Mouse (Mus musculus) MEL (cell line): ENCODE measurements around the gene Krt77. TPM values are rescaled to one million over a fixed set of nuclear protein-coding genes. Genes with fewer than 3 reads are reported as not detected.

Experiments
- DNase-seq: peaks from one replicate; pipeline ENCODE4 v3.0.0; 2011; ENCODE audit warnings: low read depth, low spot score
- H3K27ac ChIP-seq: 2 replicates; pipeline ENCODE4 v1.5.1; 2012; ENCODE audit warnings: low read depth, mild to moderate bottlenecking, control low read depth, low read length, moderate library complexity; ENCODE audit not compliant: control insufficient read depth
- H3K27me3 ChIP-seq, 2 experiments: fragments of 150-350 bp in 1 of 2; sonication (generic) in 1 of 2; 2 replicates each; pipeline ENCODE4 v1.6.1; 2012; ENCODE audit warnings: low read length in 2 of 2, mild to moderate bottlenecking in 2 of 2, improper control_type of control experiment in 1 of 2, moderate library complexity in 1 of 2; ENCODE audit not compliant: insufficient read depth in 2 of 2, control insufficient read depth in 1 of 2
- H3K36me3 ChIP-seq, 2 experiments: 2 replicates each; pipeline ENCODE4 v1.6.1; 2012 to 2014; ENCODE audit warnings: low read length in 2 of 2, improper control_type of control experiment in 1 of 2, inconsistent platforms in 1 of 2, mild to moderate bottlenecking in 1 of 2; ENCODE audit not compliant: insufficient read depth in 2 of 2, control insufficient read depth in 1 of 2
- H3K4me1 ChIP-seq, 2 experiments: fragments of 150-350 bp in 1 of 2; sonication (generic) in 1 of 2; 2 replicates each; pipeline ENCODE4 v1.6.1; 2012; ENCODE audit warnings: low read length in 2 of 2, improper control_type of control experiment in 1 of 2, mild to moderate bottlenecking in 1 of 2; ENCODE audit not compliant: insufficient read depth in 2 of 2, control insufficient read depth in 1 of 2
- H3K4me3 ChIP-seq, 2 experiments: fragments of 150-350 bp in 1 of 2; sonication (generic) in 1 of 2; 2 replicates each; pipeline ENCODE4 v1.5.1; 2012; ENCODE audit warnings: low read depth in 2 of 2, low read length in 2 of 2, mild to moderate bottlenecking in 2 of 2, moderate library complexity in 2 of 2, control low read depth in 1 of 2, improper control_type of control experiment in 1 of 2; ENCODE audit not compliant: control insufficient read depth in 1 of 2, insufficient read depth in 1 of 2
- H3K79me2 ChIP-seq: 2 replicates; pipeline ENCODE4 v1.6.1; 2012; ENCODE audit warnings: mild to moderate bottlenecking, low read length, moderate library complexity; ENCODE audit not compliant: control insufficient read depth, poor library complexity, insufficient read depth
- H3K9ac ChIP-seq: 2 replicates; pipeline ENCODE4 v1.6.1; 2012; ENCODE audit warnings: low read depth, mild to moderate bottlenecking, control low read depth, low read length, moderate library complexity; ENCODE audit not compliant: control insufficient read depth, poor library complexity, severe bottlenecking
- H3K9me3 ChIP-seq: fragments of 150-350 bp; sonication (generic); replicated peaks from 2 replicates; pipeline ENCODE4 v1.6.1; 2012; ENCODE audit warnings: mild to moderate bottlenecking, low read length, improper control_type of control experiment, moderate library complexity; ENCODE audit not compliant: insufficient read depth
- CHD2 ChIP-seq: IDR thresholded peaks from 2 replicates; pipeline ENCODE4 v1.6.1; 2011; ENCODE audit warnings: low read length, improper control_type of control experiment
- ELF1 ChIP-seq: IDR thresholded peaks from 2 replicates; pipeline ENCODE4 v1.6.1; 2014; ENCODE audit warnings: low read depth, mild to moderate bottlenecking, inconsistent platforms, low read length, improper control_type of control experiment, moderate library complexity
- ETS1 ChIP-seq: IDR thresholded peaks from 2 replicates; pipeline ENCODE4 v1.6.1; 2012; ENCODE audit warnings: low read depth, mild to moderate bottlenecking, inconsistent platforms, low read length, improper control_type of control experiment, moderate library complexity
- GABPA ChIP-seq: IDR thresholded peaks from 2 replicates; pipeline ENCODE4 v1.6.1; 2012; ENCODE audit warnings: low read depth, mild to moderate bottlenecking, inconsistent platforms, low read length, improper control_type of control experiment, moderate library complexity
- GATA1 ChIP-seq: IDR thresholded peaks from 2 replicates; pipeline ENCODE4 v1.6.1; 2011; ENCODE audit warnings: low read depth, low read length, improper control_type of control experiment
- KAT2A ChIP-seq: conservative IDR thresholded peaks from 2 replicates; pipeline ENCODE4 v1.6.1; 2012; ENCODE audit warnings: low read depth, low read length, improper control_type of control experiment, inconsistent platforms
- MAFK ChIP-seq: IDR thresholded peaks from 2 replicates; pipeline ENCODE4 v1.6.1; 2011; ENCODE audit warnings: low read depth, mild to moderate bottlenecking, low read length, improper control_type of control experiment, borderline replicate concordance
- MEF2A ChIP-seq: IDR thresholded peaks from 2 replicates; pipeline ENCODE4 v1.6.1; 2014; ENCODE audit warnings: low read depth, mild to moderate bottlenecking, inconsistent platforms, low read length, improper control_type of control experiment; ENCODE audit not compliant: poor library complexity, insufficient replicate concordance, severe bottlenecking; ENCODE audit errors: extremely low read depth
- MYC ChIP-seq: IDR thresholded peaks from 2 replicates; pipeline ENCODE4 v1.6.1; 2011; ENCODE audit warnings: low read depth, mild to moderate bottlenecking, low read length, improper control_type of control experiment, moderate library complexity
- POLR2A ChIP-seq, 2 experiments: IDR thresholded peaks; 2 replicates each; pipeline ENCODE4 v1.6.1; 2011 to 2012; ENCODE audit warnings: low read length in 2 of 2, mild to moderate bottlenecking in 2 of 2, control low read depth in 1 of 2, improper control_type of control experiment in 1 of 2, low read depth in 1 of 2, moderate library complexity in 1 of 2; ENCODE audit not compliant: control insufficient read depth in 1 of 2, insufficient read depth in 1 of 2, poor library complexity in 1 of 2
- RCOR1 ChIP-seq: IDR thresholded peaks from 2 replicates; pipeline ENCODE4 v1.6.1; 2012; ENCODE audit warnings: low read depth, mild to moderate bottlenecking, inconsistent platforms, low read length, improper control_type of control experiment
- SIN3A ChIP-seq: IDR thresholded peaks from 2 replicates; pipeline ENCODE4 v1.6.1; 2012; ENCODE audit warnings: low read length, improper control_type of control experiment, inconsistent platforms
- SMC3 ChIP-seq: IDR thresholded peaks from 2 replicates; pipeline ENCODE4 v1.6.1; 2011; ENCODE audit warnings: low read depth, low read length, improper control_type of control experiment
- TAL1 ChIP-seq: IDR thresholded peaks from 2 replicates; pipeline ENCODE4 v1.6.1; 2012; ENCODE audit warnings: mild to moderate bottlenecking, inconsistent platforms, low read length, moderate library complexity, mixed read lengths
- TCF12 ChIP-seq: IDR thresholded peaks from 2 replicates; pipeline ENCODE4 v1.6.1; 2014; ENCODE audit warnings: low read depth, mild to moderate bottlenecking, inconsistent platforms, low read length, improper control_type of control experiment, moderate library complexity
- USF1 ChIP-seq: IDR thresholded peaks from 2 replicates; pipeline ENCODE4 v1.6.1; 2014; ENCODE audit warnings: low read depth, mild to moderate bottlenecking, inconsistent platforms, low read length, improper control_type of control experiment, moderate library complexity
- ZC3H11A ChIP-seq: IDR thresholded peaks from 2 replicates; pipeline ENCODE4 v1.6.1; 2012; ENCODE audit warnings: low read depth, mild to moderate bottlenecking, inconsistent platforms, low read length, improper control_type of control experiment
- polyA plus RNA-seq, 2 experiments: library from polyadenylated mRNA; stranded (reverse) in 1 of 2; unstranded in 1 of 2; fragments of >175 nt in 1 of 2; fragments of >200 nt in 1 of 2; gene quantifications; 2 replicates each; pipeline versions ENCODE4 v1.2.1 to v1.2.4; 2012; ENCODE audit warnings: low replicate concordance in 2 of 2, low read depth in 1 of 2; ENCODE audit not compliant: insufficient read length in 2 of 2, insufficient read depth in 1 of 2, missing spikeins in 1 of 2
- total RNA-seq: library from RNA; depleted of rRNA; stranded (reverse); fragments of 300-350 nt; gene quantifications from 2 replicates; pipeline ENCODE4 v1.2.3, GENCODE M21; 2012

The Krt77 gene
- total and polyA plus RNA-seq, 3 experiments = not detected

DNA sequence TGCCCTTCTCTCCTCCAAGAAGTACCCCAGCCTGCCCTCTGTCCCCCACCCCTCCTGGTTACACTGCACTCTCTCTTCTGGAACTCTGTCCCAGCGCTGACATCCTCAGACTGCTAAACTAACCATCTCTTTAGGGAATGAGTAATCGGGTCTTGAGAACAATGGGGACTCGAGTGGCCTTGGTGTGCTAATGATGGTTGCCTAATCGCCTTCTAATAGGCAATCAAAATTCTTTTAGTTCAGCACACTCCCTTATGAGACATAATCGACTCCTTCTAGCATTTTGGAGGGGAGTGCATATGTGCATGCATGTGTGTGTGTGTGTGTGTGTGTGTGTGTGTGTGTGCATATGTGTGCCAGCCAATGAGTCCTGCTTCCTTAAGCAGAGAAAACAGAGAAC lies 16.9 kb downstream of the Krt77 start:
- Histone ChIP-seq H3K27ac (no peak overlapping the region), H3K4me1 (no peaks in the 10 kb centered on the region), H3K9me3 (no peaks in the 10 kb centered on the region), H3K79me2 (no peaks in the 10 kb centered on the region), H3K36me3 (no peaks in the 10 kb centered on the region), H3K9ac (no peak overlapping the region), H3K27me3 (peaks cover 0 to 4% of the 10 kb centered on the region in 2 experiments; a peak in 2 of 4 replicates), H3K4me3 (no peak overlapping the region)
- no peak for DNase-seq
- no peak for TF ChIP-seq TCF12
- no peak for TF ChIP-seq GATA1
- no peak for TF ChIP-seq ZC3H11A
- TF ChIP-seq MAFK = no peak
- TF ChIP-seq ELF1 = no peak
- no peak for TF ChIP-seq TAL1
- TF ChIP-seq GABPA = no peak
- no peak for TF ChIP-seq MEF2A
- no peak for TF ChIP-seq ETS1
- TF ChIP-seq MYC = no peak
- no peak for TF ChIP-seq SMC3

DNA sequence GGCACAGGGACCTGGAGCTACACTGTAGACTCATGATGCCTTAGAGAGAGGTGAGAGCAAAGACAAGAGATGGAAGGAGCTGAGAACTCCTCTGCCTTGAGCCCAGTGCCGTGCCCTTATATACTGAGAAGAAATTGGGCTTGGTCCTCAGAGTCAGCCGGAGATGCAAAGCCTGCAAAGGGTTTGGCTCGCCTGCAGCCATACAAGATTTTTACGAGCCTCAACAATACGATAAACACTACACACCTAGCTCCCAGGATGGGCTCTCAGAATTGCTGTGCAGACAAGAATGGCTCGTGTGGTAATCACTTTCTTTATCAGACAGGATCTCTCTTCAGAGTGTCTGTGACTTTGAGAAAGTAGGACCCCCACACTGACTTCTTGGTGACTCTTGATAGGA lies 18.8 kb downstream of the Krt77 start, which contains the start of gene Krt1:
TSS of gene Krt1 (minus strand) at position 101 of the 400 bp plus-strand sequence.
- DNase-seq = no peak
- Histone ChIP-seq H3K27ac (no peak within 1 kb of the TSS), H3K27me3 (peaks cover 0 to 4% of the 10 kb centered on the region in 2 experiments; a peak in 2 of 4 replicates), H3K9ac (no peak within 1 kb of the TSS), H3K9me3 (no peaks in the 10 kb centered on the region), H3K36me3 (no peaks in the 10 kb centered on the region), H3K4me3 (no peak within 1 kb of the TSS), H3K4me1 (no peaks in the 10 kb centered on the region), H3K79me2 (no peaks in the 10 kb centered on the region)
- TF ChIP-seq KAT2A (no peak), RCOR1 (no peak), ELF1 (no peak), MEF2A (no peak), SIN3A (no peak), USF1 (no peak), CHD2 (no peak), POLR2A (IDR thresholded peaks at IDR 0.05; ENCODE audit: control insufficient read depth in 1 of 2, insufficient read depth in 1 of 2, low read depth in 1 of 2, low read length in 2 of 2, poor library complexity in 1 of 2) (no peak)
